Mouse (Mus musculus) ES-E14 (cell line): Measurements from ENCODE around the gene Magi2. TPM values are rescaled to one million over a fixed set of nuclear protein-coding genes. Genes with fewer than 3 reads are reported as not detected.

Experiments
- DNase-seq: peaks from one replicate; pipeline ENCODE4 v3.0.0-alpha.2; 2013; ENCODE audit warnings: low read depth, low spot score
- H3K27ac ChIP-seq: 2 replicates; pipeline ENCODE4 v1.5.1; 2012; ENCODE audit warnings: low read depth, mild to moderate bottlenecking, low read length, moderate library complexity, mixed read lengths; ENCODE audit not compliant: poor library complexity, insufficient read depth, severe bottlenecking
- H3K36me3 ChIP-seq: 2 replicates; pipeline ENCODE4 v1.6.1; 2012; ENCODE audit warnings: mild to moderate bottlenecking, low read length, moderate library complexity, mixed read lengths; ENCODE audit not compliant: control insufficient read depth, poor library complexity, insufficient read depth, severe bottlenecking
- H3K4me1 ChIP-seq, 2 experiments: fragments of 150-350 bp in 1 of 2; sonication (generic) in 1 of 2; 2 replicates each; pipeline ENCODE4 v1.6.1; 2012; ENCODE audit warnings: low read length in 2 of 2, mild to moderate bottlenecking in 1 of 2, mixed read lengths in 1 of 2; ENCODE audit not compliant: control insufficient read depth in 2 of 2, insufficient read depth in 2 of 2, poor library complexity in 1 of 2
- H3K4me3 ChIP-seq, 2 experiments: fragments of 150-350 bp in 1 of 2; sonication (generic) in 1 of 2; 2 replicates each; pipeline ENCODE4 v1.5.1; 2012; ENCODE audit warnings: low read length in 2 of 2, low read depth in 1 of 2, mild to moderate bottlenecking in 1 of 2, mixed read lengths in 1 of 2; ENCODE audit not compliant: insufficient read depth in 1 of 2, poor library complexity in 1 of 2, severe bottlenecking in 1 of 2
- H3K9ac ChIP-seq: 2 replicates; pipeline ENCODE4 v1.6.1; 2012; ENCODE audit warnings: low read depth, mild to moderate bottlenecking, low read length, mixed read lengths; ENCODE audit not compliant: poor library complexity, insufficient read depth, severe bottlenecking
- H3K9me3 ChIP-seq: fragments of 150-350 bp; sonication (generic); 2 replicates; pipeline ENCODE4 v1.6.1; 2012; ENCODE audit warnings: low read depth, mild to moderate bottlenecking, low read length; ENCODE audit not compliant: control insufficient read depth, insufficient read depth
- CHD2 ChIP-seq: IDR thresholded peaks from 2 replicates; pipeline ENCODE4 v1.6.1; 2014; ENCODE audit warnings: mild to moderate bottlenecking, low read depth, low read length, inconsistent platforms
- HCFC1 ChIP-seq: IDR thresholded peaks from 2 replicates; pipeline ENCODE4 v1.6.1; 2012; ENCODE audit warnings: low read length, inconsistent platforms, borderline replicate concordance; ENCODE audit not compliant: insufficient read depth
- MAFK ChIP-seq: IDR thresholded peaks from 2 replicates; pipeline ENCODE4 v1.6.1; 2014; ENCODE audit warnings: mild to moderate bottlenecking, low read depth, low read length, inconsistent platforms; ENCODE audit not compliant: insufficient read depth
- ZC3H11A ChIP-seq: IDR thresholded peaks from 2 replicates; pipeline ENCODE4 v1.6.1; 2012; ENCODE audit warnings: low read depth, mild to moderate bottlenecking, inconsistent platforms, low read length, borderline replicate concordance
- ZNF384 ChIP-seq: IDR thresholded peaks from 2 replicates; pipeline ENCODE4 v1.6.1; 2012; ENCODE audit warnings: low read depth, low read length, inconsistent platforms
- in situ Hi-C, 2 experiments: fragments of 600-800 bp; cut with MboI; formaldehyde crosslinking; loops; one replicate each; pipeline ENCODE4 v1.15.1; 2025; ENCODE audit warnings: low sequenced_read_pairs in 2 of 2, inconsistent platforms in 1 of 2; ENCODE audit not compliant: unreplicated experiment in 2 of 2
- total RNA-seq: library from RNA; depleted of rRNA; stranded (reverse); fragments of 300-350 nt; gene quantifications from 2 replicates; pipeline ENCODE4 v1.2.3, GENCODE M21; 2012

Magi2 gene
- total RNA-seq, 1 experiment = 0.85 TPM

DNA sequence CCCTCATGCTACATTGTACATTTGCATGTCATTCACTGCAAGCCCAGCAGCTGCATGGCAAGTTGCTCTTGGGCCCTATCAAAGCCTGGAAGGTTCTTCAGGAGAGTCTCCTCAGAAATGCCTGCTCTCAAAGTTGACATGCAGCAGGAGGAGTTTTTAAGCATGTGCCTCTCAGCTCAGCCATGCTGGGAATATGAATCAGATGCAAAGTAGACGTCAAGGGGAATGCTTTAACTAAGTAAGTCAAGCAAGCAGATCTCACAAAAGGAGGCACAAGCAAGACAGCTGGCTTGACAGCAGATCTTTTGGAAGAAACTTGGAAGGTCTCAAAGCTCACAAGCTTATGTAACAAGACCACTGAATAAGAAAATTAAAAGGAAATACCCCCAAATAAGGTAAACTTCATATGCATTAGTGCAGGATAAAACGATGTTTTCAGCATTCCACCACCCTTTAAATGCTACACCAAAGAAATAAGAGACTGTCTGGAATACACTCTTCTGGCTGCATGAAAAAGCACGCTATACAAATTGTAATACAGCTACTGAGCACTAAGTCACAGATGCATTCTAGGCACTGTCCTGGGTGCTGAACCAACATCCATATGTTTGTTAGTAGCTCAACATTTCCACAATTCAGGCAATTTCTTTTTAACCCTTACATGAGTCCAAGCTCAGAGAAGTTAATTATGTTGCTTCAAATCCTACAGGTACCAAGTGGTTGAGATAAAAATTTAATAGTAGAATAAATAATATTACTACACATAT, 926.7 kb downstream of the Magi2 start:
- H3K9ac ChIP-seq = no peak overlapping the region
- H3K9me3 ChIP-seq = no peaks in the 10 kb centered on the region
- H3K4me1 ChIP-seq = no peaks in the 10 kb centered on the region
- H3K4me3 ChIP-seq = no peak overlapping the region
- H3K36me3 ChIP-seq = no peaks in the 10 kb centered on the region
- in situ Hi-C loops = no loop called here
- no peak overlapping the region for H3K27ac ChIP-seq
- peak; percentile 7 for DNase-seq
- TF ChIP-seq MAFK (no peak), ZNF384 (no peak), HCFC1 (no peak), ZC3H11A (no peak), CHD2 (no peak)

DNA sequence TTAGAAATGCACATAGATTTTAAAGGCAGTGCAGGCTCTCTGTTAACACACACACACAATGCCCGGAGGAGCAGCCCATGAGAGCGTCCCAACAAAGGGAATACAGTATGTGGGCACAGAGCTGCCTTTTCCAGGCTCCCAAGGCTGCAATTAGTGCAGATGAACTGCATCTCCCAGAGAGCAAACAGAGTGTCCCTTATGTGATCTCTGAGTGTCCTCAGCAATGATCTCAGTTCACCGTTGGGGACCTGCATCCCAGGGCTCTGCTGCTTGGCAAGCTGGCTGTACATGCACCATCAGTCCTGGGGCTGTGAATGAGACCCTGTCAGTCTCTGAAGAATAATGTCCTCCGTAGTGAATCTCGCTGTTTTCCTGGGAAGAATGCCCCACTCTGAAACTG, 969.9 kb downstream of the Magi2 start:
- H3K4me1 ChIP-seq = no peaks in the 10 kb centered on the region
- in situ Hi-C loops = no loop called here
- no peak overlapping the region for H3K9ac ChIP-seq
- no peak for DNase-seq
- H3K4me3 ChIP-seq = no peak overlapping the region
- no peak for TF ChIP-seq CHD2
- TF ChIP-seq HCFC1 = no peak
- no peak for TF ChIP-seq MAFK
- TF ChIP-seq ZNF384 = no peak
- no peak for TF ChIP-seq ZC3H11A
- H3K27ac ChIP-seq = no peak overlapping the region
- H3K36me3 ChIP-seq = no peaks in the 10 kb centered on the region
- no peaks in the 10 kb centered on the region for H3K9me3 ChIP-seq

DNA sequence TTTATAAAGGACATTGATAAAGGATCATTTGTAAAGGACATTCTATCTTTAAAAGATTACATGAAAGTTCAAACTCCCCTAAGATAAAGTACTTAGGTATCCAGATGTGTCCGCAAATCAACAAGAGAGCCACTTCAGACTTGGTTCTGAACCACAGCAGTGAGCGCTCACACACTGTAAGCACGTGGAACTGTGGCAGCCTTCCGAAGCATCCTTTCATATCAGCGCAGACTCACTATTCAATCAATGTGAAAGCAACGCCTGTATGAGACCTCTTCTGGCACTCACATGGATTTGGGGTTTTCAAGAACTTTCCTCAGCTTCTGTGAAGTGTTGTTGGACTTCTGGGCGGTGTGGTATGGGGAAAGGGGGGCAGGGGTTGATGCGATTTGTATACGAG, 970.6 kb downstream of the Magi2 start:
- H3K9ac ChIP-seq = no peak overlapping the region
- H3K36me3 ChIP-seq = no peaks in the 10 kb centered on the region
- DNase-seq = no peak
- in situ Hi-C loops = no loop called here
- H3K4me3 ChIP-seq = no peak overlapping the region
- H3K9me3 ChIP-seq = no peaks in the 10 kb centered on the region
- no peak for TF ChIP-seq ZC3H11A
- TF ChIP-seq HCFC1 = no peak
- no peak for TF ChIP-seq MAFK
- TF ChIP-seq CHD2 = no peak
- no peak for TF ChIP-seq ZNF384
- H3K4me1 ChIP-seq = no peaks in the 10 kb centered on the region
- no peak overlapping the region for H3K27ac ChIP-seq

DNA sequence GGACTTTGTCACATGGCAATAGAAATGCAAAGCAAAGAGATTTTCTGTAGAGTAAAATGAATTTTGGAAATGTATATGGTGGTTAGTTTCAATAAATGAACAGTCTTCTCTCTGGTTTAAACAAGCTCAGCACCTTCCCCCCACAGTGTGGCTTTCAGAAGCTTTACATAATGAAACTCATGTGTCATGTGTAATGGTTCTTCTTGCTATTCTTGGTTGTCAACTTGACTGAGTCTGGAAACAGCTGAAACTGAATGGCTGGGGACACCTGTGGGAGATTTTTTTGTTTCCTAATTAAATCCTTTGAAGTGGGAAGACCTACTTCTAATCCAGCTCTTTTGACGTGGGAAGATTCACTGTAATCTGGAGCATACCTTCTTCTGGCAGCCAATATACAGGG, 974.5 kb downstream of the Magi2 start:
- Histone ChIP-seq H3K4me1 (no peaks in the 10 kb centered on the region), H3K9me3 (no peaks in the 10 kb centered on the region), H3K4me3 (no peak overlapping the region), H3K36me3 (no peaks in the 10 kb centered on the region), H3K9ac (no peak overlapping the region), H3K27ac (no peak overlapping the region)
- in situ Hi-C loops = no loop called here
- TF ChIP-seq ZC3H11A (no peak), HCFC1 (no peak), ZNF384 (no peak), MAFK (no peak), CHD2 (no peak)
- DNase-seq = no peak

DNA sequence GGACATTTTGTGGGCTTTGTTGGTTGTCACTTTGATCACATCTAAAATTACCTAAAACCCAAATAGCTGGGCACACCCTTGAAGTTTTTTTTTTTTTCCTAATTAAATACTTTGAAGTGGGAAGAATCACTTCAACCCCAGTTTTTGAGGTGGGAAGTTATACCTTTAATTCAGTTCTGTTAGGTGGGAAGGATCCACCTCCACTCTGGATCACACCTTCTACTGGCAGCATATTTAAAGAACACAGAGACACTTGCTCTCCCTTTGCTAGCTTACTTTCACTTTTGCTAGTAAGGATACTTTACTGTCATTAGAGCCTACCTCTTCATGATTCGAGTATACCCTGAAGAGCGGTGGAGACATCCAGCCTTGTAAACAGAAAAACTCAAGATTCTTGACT, 981.3 kb downstream of the Magi2 start:
- Histone ChIP-seq H3K9me3 (no peaks in the 10 kb centered on the region), H3K27ac (no peak overlapping the region), H3K36me3 (no peaks in the 10 kb centered on the region), H3K9ac (no peak overlapping the region), H3K4me1 (no peaks in the 10 kb centered on the region), H3K4me3 (no peak overlapping the region)
- TF ChIP-seq ZNF384 (no peak), CHD2 (no peak), MAFK (no peak), HCFC1 (no peak), ZC3H11A (no peak)
- in situ Hi-C loops = no loop called here
- DNase-seq = no peak
